Mouse (Mus musculus) ovary, adult 2 months (tissue): ENCODE measurements around the gene Tmem74b. TPM values are rescaled to one million over a fixed set of nuclear protein-coding genes. Genes with fewer than 3 reads are reported as not detected.

ENCODE experiments used
- polyA plus RNA-seq: library from polyadenylated mRNA; depleted of rRNA; stranded (reverse); fragments of >200 nt; gene quantifications from 2 replicates; pipeline ENCODE4 v1.2.3, GENCODE M21; 2012; rRNA removed

The Tmem74b gene
- 1.2 and 1.4 TPM in 2 replicates for polyA plus RNA-seq

DNA sequence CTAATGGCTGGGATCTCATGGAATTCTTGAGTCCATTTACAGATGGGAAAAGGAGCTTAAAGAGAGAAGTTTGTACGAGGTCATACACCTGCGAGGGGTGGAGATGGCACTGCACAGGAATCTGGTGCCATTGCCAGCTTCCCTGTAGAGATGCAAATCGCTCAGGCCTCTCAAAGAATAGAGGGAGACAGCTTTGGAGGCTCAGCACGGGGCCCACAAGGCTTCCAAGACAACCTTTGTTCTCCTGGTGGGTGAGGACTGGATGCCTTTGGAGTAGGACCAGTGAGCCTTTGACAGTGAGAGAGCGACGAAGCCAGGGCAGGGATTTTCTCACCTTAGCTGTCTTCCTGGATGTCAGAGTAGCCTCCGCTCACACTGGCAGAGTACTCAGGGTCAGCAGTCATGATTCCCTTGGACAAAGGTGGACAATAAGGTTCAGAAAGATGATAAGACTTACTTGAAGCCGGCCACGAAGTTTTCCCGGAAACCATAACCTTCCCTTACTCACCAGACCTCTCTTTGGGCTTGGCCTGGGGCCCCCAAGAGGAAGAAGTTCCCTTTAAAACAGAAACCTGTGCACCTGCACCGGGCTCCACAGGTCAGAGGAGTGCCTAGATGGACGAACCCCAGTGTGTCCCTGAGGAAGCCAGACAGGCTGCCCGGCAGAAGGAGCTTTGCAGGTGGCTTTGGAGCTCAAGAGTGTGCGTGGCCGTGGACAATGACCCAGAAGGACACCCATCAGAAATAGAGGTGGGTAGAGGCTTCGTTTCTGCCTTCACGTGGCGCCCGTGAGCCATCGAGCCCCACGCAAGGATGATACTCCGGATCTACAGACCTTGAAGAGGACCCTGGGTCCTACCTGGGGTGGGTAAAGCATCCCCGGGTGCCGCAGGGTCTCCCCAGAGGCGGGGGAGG lies at the start of gene Tmem74b:
TSS of gene Tmem74b (plus strand) at position 778 of the 915 bp plus-strand sequence.

DNA sequence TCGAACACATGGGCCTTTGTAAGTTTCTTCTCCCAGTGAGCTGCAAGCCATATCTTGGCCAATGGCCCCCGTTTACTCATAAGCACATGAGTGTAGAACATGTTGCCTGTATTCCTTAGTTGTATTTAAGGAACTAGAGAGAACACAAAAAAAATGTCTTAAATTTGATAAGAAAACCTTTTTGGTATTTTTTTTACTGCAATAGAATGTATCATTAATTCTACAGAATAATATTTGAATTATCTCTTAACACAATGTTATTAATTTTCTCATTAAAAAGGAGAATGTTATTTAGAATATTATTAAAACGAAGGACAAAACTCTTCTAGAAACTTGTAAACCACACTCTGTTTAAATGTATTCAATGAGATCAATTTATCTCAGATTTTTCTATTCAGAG lies 33.4 kb upstream of the Tmem74b start, which contains the start of gene Rad21l:
TSS of gene Rad21l (minus strand) at position 101 of the 400 bp plus-strand sequence.

DNA sequence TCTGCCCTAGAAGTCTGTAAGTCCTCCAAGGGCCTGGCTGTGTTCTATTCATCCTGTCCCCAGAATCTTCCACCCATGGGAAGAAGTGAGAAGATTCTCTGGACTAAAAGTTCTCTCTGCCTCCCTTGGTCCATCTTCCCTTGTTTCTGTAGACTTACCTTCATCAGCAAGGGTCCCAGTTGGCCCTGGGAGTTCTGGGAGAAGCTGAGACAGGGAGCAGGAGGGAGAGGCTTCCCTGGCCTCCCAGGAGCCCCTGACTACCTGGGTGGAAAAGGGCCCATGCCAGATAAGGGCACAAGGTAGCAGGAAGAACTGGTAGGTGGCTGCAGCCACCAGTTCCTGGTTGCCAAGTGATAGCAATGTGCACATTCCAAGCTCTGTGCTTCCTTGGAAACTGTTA lies 42.0 kb downstream of the Tmem74b start, which contains the start of gene Psmf1:
TSS of gene Psmf1 (minus strand) at position 342 of the 400 bp plus-strand sequence.

Other genes with a start within 250 kb of the Tmem74b start
- gene 4921509C19Rik, start 225.9 kb upstream of the Tmem74b start, polyA plus RNA-seq: not detected in 2 replicates
- gene Nsfl1c, start 207.8 kb upstream of the Tmem74b start, polyA plus RNA-seq: 45.3 and 62.2 TPM in 2 replicates
- gene Fkbp1a, start 159.5 kb upstream of the Tmem74b start, polyA plus RNA-seq: 80.3 and 107 TPM in 2 replicates
- gene Sdcbp2, start 129.4 kb upstream of the Tmem74b start, polyA plus RNA-seq: 2.4 and 2.8 TPM in 2 replicates
- gene Snph, start 69.4 kb upstream of the Tmem74b start, polyA plus RNA-seq: 7.0 and 7.3 TPM in 2 replicates
- not detected in 2 replicates for gene Rad21l, start 33.5 kb upstream of the Tmem74b start, polyA plus RNA-seq
- gene Psmf1, start 42.2 kb downstream of the Tmem74b start, polyA plus RNA-seq: 45.6 and 60.4 TPM in 2 replicates
- gene Rspo4, start 140.9 kb downstream of the Tmem74b start, polyA plus RNA-seq: 0.07 and 0.18 TPM in 2 replicates
- gene Angpt4, start 209.2 kb downstream of the Tmem74b start, polyA plus RNA-seq: 25.7 and 26.6 TPM in 2 replicates